Mouse (Mus musculus) gonadal fat pad, adult 2 months (tissue): Measurements from ENCODE around the gene Zmynd12. TPM values are rescaled to one million over a fixed set of nuclear protein-coding genes. Genes with fewer than 3 reads are reported as not detected.

Source experiments
- DNase-seq: peaks from one replicate; pipeline ENCODE4 v3.0.0-alpha.2; 2012; ENCODE audit warnings: low read depth
- polyA plus RNA-seq: library from polyadenylated mRNA; depleted of rRNA; stranded (reverse); fragments of >200 nt; gene quantifications from 2 replicates; pipeline ENCODE4 v1.2.3, GENCODE M21; 2012; rRNA removed

Gene Zmynd12
- polyA plus RNA-seq = 3.4 and 4.5 TPM in 2 replicates

GRCm38 (mm10) chr4:119422294-119422964, at the start of gene Zmynd12, which contains the start of gene Ppcs:
Zmynd12 (plus strand) TSS chr4:119422814.
Ppcs (minus strand) TSS chr4:119422420.
- DNase-seq = no peak

- no peak for DNase-seq
Observed at GRCm38 (mm10) chr4:119381471-119382190, 41.0 kb upstream of the Zmynd12 start.

DNA sequence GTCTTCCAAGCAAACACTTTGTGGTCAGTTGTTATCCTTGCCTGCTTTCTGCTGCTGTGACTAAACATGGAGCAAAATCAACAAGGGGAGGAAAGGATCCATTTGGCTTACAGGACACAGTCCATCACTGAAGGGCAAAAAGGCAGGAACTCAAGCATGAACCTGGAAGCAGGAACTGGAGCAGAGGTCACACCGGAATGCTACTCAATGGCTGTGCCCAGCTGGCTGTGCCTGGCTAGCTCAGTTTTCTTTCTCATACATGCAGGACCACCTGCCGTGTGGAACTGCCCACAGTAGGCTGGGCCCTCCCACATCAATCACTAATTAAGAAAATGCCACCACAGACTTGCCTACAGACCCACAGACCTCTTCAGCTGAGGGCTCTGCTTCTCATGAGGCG, 33.4 kb upstream of the Zmynd12 start:
- DNase-seq = no peak

DNA sequence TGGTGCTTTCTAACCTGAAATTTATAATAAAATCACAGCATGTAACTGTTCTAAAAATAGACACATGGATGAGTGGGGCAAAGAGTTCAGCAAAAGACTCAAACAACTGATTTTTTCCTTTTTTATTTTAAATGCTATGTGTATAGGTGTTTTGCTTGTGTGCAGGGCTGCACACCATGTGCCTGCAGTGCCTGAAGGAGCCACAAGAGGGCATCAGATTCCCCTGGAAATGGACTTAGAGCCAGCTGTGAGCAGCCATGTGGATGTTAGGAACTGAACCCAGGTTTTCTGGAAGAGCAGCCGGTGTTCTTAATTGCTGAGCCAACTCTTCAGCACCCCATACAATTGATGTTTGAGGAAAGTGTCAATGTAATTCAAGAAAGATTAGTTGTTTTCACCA, 32.2 kb upstream of the Zmynd12 start:
- no peak for DNase-seq

DNA sequence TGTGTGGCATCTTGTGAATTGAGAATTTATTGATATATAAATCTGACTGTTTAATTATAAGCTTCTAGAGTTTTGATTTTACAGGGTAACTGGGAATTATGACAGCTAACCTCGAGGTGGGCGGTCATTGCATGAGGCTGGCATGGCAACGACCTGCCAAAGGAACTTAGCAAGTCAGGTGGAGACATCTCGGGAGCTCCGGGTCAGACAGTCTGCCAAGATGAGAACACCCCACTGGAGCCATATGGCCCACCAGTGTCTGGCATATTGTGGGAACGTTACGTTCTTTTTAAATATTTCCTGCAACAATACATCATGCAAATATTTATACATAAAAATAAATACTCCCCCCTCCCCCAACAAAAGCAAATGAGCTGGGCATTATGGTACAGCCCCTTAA, 23.9 kb upstream of the Zmynd12 start:
- DNase-seq = no peak

GRCm38 (mm10) chr4:119400896-119401295, 21.7 kb upstream of the Zmynd12 start:
- no peak for DNase-seq

DNA sequence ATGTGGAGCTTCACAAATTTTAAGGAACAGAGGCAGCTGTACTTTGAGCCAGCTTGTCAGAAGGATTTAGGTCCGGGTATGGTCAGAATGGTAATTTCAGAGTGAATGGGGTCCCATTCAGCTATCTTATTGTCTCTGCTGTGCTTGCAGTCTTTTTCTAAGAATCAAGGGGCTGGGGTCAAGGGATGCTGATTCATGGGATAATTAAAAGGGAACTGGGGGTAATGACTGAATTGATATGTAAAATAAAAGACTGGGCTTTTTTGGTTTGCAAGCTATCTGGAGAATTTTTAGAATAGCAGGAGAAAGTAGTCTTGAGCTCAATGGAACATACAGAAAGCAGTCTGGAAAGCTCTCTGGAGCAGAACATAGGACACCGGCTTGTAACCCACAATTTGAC, 19.2 kb upstream of the Zmynd12 start:
- DNase-seq = no peak

DNA sequence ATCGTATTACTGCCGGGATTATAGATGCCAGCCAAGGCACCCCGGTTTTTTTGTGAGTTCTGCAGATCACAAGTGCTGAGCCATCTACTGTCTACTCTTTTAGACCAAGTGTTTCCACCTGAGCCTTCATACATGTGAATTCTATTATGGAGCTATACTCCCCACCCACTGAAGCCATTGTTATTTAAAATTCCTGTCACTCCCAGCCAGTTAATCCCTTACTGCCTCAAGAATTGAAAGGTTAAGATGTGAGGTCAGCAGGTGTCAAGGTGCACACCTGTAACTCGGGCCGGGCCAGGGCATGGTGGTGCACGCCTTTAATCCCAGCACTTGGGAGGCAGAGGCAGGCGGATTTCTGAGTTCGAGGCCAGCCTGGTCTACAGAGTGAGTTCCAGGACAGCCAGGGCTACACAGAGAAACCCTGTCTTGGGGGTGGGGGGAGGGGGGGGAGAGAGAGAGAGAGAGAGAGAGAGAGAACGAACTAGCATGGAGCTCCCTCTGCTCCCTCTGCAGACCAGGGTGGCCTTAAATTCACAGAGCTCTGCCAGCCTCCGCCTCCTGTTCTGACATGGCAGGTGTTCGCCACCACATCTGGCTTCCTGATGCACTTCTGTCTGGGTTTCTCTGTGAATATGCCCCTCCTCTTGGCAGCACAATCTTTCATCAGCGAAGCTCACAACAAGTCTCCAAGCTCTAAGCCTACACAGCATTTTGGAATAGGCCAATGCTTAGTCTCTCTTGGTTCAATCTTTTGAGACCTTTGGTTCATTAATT, 10.6 kb upstream of the Zmynd12 start:
- DNase-seq = no peak

GRCm38 (mm10) chr4:119412791-119413190, 9.8 kb upstream of the Zmynd12 start:
- DNase-seq = no peak

GRCm38 (mm10) chr4:119415072-119415753, 7.4 kb upstream of the Zmynd12 start, which contains the start of gene Ccdc30:
Ccdc30 (minus strand) TSS chr4:119415521.
- no peak for DNase-seq

DNA sequence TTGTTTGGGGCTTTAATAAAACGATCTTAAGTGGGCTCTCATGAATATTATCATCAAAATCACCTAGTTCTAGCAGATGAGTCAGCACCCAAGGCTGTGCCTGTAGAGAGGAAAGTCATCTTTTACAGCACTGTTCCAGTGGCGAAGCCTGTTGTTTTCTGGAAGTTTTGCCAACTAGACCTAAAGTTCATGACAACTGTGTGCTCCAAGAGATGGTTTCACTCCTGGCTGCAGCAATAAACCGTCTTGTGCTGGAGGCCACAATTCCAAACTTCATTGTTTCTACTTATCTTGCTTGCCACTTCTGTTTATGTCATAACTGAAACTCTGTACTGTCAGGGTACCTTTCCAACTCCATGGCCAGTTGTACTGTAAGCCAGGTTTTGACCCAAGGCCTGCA, 5.3 kb upstream of the Zmynd12 start:
- no peak for DNase-seq

DNA sequence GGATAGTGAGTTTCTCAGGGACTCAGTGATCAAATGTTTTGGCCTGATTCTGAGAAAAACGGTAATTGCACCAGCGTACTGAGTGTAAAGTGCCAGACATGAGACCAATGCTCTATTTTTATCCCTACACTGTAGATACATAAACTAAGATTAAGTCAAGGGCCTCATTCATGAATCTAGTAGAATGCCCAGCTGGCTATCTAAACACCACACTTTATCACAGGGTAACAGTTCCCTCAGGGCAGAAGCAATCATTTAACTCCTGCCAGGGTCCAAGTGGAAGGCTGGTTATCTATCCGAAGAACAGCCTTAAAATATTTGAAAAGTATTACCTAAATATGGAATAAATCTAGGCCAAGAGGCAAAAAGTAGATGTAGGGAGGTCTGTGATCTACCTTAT, 4.7 kb upstream of the Zmynd12 start:
- DNase-seq = no peak

DNA sequence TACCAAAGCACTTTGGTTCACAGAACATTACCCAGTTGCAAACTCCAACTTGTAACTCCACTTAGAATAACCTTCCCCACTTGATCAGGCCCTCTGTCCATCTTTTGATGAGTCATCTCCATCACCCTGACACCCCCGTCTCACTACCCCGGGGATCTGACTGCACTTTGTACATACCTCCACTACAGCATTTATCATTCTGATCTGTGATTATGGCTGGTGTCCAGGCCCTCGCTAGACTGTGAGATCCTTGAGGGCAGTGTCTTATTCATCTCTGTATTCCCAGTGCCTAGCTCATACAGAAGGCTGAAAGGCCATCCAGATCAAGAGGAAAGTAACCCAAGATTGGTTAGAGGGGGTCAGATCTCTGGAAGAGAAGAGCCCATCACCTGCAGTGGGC, 1.4 kb upstream of the Zmynd12 start:
- DNase-seq = no peak

DNA sequence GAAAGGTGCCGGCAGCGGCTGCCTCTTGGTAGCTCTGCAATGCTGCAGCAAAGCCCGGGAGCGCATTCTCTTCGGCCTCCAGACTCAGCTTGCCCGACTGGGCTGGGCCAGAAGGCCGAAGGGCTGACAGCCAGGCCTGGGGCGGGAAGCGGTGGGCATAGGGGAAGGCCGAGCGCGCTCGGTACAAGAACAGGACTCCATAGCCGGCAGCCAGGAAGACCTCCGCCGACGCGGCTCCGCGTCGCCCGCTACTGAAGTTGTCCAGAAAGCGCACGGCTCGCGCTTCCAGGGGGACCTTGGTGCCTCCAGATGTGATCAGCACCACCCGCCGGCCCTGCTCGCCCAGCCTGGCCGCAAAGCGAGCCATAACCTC, 707 bp upstream of the Zmynd12 start:
- no peak for DNase-seq

- no peak for DNase-seq
Observed at GRCm38 (mm10) chr4:119425077-119425476, 2.5 kb downstream of the Zmynd12 start.

GRCm38 (mm10) chr4:119425601-119426000, 3.0 kb downstream of the Zmynd12 start:
- no peak for DNase-seq

- DNase-seq = no peak
Observed at GRCm38 (mm10) chr4:119427680-119428079, 5.1 kb downstream of the Zmynd12 start.

DNA sequence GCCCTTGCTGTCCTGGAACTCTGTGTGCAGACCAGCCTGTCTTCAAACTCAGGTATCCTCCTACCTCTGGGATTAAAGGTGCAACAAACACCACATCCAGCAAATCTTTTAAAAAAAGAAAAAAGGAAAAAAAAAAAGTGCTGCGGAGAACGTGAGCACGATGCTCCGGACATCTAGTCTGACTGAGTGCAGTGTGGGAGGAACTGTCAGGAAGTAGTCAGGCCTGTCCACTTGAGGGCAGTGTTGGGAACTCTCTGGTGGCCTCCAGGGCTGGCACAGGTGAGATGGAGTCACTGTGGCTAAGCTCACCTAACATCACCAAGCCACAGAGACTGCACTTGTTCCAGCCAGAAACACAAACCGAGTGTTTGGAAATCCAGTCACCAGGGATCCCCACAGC, 8.1 kb downstream of the Zmynd12 start:
- DNase-seq = no peak

- DNase-seq = no peak
Observed at GRCm38 (mm10) chr4:119437936-119438335, 15.3 kb downstream of the Zmynd12 start.

DNA sequence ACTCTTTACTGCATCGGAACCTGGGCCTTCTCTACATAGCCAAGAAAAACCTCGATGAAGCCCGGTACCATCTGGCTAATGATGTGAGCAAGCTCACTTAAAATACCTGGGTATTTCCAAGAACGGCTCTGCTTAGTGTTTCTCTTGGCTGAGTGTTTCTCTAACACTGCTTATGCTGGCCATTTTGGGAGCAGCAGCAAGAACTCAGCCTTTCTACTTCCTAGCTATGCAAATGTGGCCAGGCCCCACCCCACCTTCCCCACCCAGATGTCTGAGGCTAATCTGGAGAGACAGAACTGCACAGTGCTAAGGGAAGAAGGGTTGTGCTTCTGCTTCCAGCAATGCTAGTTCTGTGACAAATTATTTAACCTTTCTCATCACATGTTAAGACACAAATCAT, 19.2 kb downstream of the Zmynd12 start:
- DNase-seq = no peak

DNA sequence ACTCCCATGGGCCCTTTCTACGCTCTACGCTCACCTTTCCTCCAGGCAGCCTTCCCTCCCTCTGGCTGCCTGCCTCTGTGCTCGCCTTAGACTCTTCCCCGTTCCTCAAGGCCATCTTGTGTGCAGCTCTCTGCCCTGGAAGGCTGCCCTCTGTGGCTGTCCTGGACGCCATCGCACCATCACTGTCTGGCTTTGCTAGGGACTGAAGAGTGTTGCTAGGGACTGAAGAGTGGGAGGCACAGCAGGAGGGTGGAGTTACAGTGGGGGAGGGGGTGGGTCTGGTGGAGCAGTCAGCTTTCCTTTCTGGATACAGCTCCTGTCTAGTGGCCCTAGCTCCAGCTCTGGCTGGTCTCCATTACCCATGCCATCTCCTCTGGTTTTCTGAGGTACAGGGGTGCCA, 19.9 kb downstream of the Zmynd12 start:
- no peak for DNase-seq

- no peak for DNase-seq
Observed at GRCm38 (mm10) chr4:119447261-119447660, 24.6 kb downstream of the Zmynd12 start.
